Mouse (Mus musculus) stomach, embryonic 14.5 days (tissue): Measurements from ENCODE around the gene Spata5. TPM values are rescaled to one million over a fixed set of nuclear protein-coding genes. Genes with fewer than 3 reads are reported as not detected.
"Not testable (repeated sequence)": the region's sequence is repeated elsewhere in the genome, so short reads cannot be mapped to it uniquely, and the experiment has no call there.

Experiments used
- ATAC-seq: fragments of 200-750 bp; cut with Nextera tagmentation; 2 replicates; pipeline ENCODE4 v1.8.0; 2017; ENCODE audit warnings: low read depth, moderate TSS enrichment; ENCODE audit not compliant: insufficient number of reproducible peaks, insufficient read depth, low FRiP score
- H3K27ac ChIP-seq: fragments of 300-500 bp; sonication (generic); 2 replicates; pipeline ENCODE4 v1.5.1; 2014; ENCODE audit warnings: mild to moderate bottlenecking, low read length, moderate library complexity, mixed read lengths
- H3K27me3 ChIP-seq: fragments of 300-500 bp; sonication (generic); 2 replicates; pipeline ENCODE4 v1.6.1; 2014; ENCODE audit warnings: low read length, control low read depth, mixed read lengths; ENCODE audit not compliant: control insufficient read depth, insufficient read depth
- H3K36me3 ChIP-seq: fragments of 300-500 bp; sonication (generic); 2 replicates; pipeline ENCODE4 v1.6.1; 2014; ENCODE audit warnings: mild to moderate bottlenecking, control low read depth, low read length, moderate library complexity, mixed read lengths; ENCODE audit not compliant: control insufficient read depth, insufficient read depth
- H3K4me1 ChIP-seq: fragments of 300-500 bp; sonication (generic); 2 replicates; pipeline ENCODE4 v1.6.1; 2014; ENCODE audit warnings: low read length, control low read depth, mixed read lengths; ENCODE audit not compliant: control insufficient read depth, insufficient read depth
- H3K4me2 ChIP-seq: fragments of 300-500 bp; sonication (generic); replicated peaks from 2 replicates; pipeline ENCODE4 v1.6.1; 2014; ENCODE audit warnings: low read depth, low read length, control low read depth
- H3K4me3 ChIP-seq: fragments of 300-500 bp; sonication (generic); 2 replicates; pipeline ENCODE4 v1.5.1; 2014; ENCODE audit warnings: low read depth, low read length, control low read depth
- H3K9ac ChIP-seq: fragments of 300-500 bp; sonication (generic); replicated peaks from 2 replicates; pipeline ENCODE4 v1.6.1; 2014; ENCODE audit warnings: low read depth, mild to moderate bottlenecking, control low read depth, low read length, moderate library complexity, mixed read lengths
- H3K9me3 ChIP-seq: fragments of 300-500 bp; sonication (generic); 2 replicates; pipeline ENCODE4 v1.6.1; 2016; ENCODE audit warnings: low read depth, low read length, control low read depth; ENCODE audit not compliant: control insufficient read depth
- WGBS: fragments of 180-500 bp; shearing (Covaris S2); extraction: QIAGEN DNeasy Blood & Tissue Kit; methylation state at CpG from one replicate; pipeline ENCODE4 v1.1.7; 2014; 5-methylcytosine and 5-hydroxymethylcytosine counted together
- polyA plus RNA-seq: library from polyadenylated mRNA; unstranded; fragments of >200 nt; fragmentation: Nextera tagmentation; extraction: Ambion mirVana; gene quantifications from 2 replicates; pipeline ENCODE4 v1.2.1, GENCODE M21; 2014

Gene Spata5
- polyA plus RNA-seq, 1 experiment from 2014 or later: 40.8 TPM

GRCm38 (mm10) chr3:37503846-37504245 is 84.2 kb downstream of the Spata5 start:
- Histone ChIP-seq H3K27ac (no peak overlapping the region), H3K4me3 (no peak overlapping the region), H3K9me3 (no peaks in the 10 kb centered on the region), H3K4me2 (no peak overlapping the region), H3K27me3 (no peaks in the 10 kb centered on the region), H3K36me3 (no peaks in the 10 kb centered on the region), H3K4me1 (no peaks in the 10 kb centered on the region), H3K9ac (no peak overlapping the region)
- no peak for ATAC-seq

GRCm38 (mm10) chr3:37510055-37511032 is 90.6 kb downstream of the Spata5 start:
- no peak overlapping the region for H3K9ac ChIP-seq
- WGBS: 73% methylated on average over 7 of the region's 7 CpGs
- no peaks in the 10 kb centered on the region for H3K9me3 ChIP-seq
- no peak overlapping the region for H3K4me2 ChIP-seq
- H3K36me3 ChIP-seq: no peaks in the 10 kb centered on the region
- H3K4me3 ChIP-seq: no peak overlapping the region
- no peak overlapping the region for H3K27ac ChIP-seq
- no peaks in the 10 kb centered on the region for H3K27me3 ChIP-seq
- H3K4me1 ChIP-seq: no peaks in the 10 kb centered on the region
- peak; percentile 69; the same call in 1 of the 2 replicates for ATAC-seq

DNA sequence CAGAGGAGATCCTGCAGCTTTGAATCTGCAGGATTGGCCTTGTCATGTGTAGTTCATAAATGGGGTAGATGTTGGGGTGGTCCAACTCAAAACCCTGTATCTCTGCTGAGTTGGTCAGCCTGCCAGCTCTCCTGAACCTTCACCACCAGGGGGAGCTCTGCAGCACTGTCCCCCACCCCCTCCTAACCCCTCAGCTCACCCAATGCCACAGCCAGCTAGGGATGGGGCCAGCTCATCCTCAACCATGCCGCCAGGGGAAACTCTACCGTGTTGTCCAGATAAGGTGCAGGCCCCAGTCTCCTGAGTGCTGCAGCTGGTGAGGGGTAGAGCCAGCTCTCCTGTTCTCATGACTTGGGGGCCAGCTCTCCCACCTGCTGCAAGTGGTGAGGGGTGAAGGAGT is 95.8 kb downstream of the Spata5 start:
- Histone ChIP-seq H3K9me3 (no peaks in the 10 kb centered on the region), H3K27ac (no peak overlapping the region), H3K27me3 (no peaks in the 10 kb centered on the region), H3K4me2 (no peak overlapping the region), H3K36me3 (no peaks in the 10 kb centered on the region), H3K4me1 (no peaks in the 10 kb centered on the region), H3K9ac (no peak overlapping the region), H3K4me3 (no peak overlapping the region)
- WGBS: 16% methylated on average over 2 of the region's 2 CpGs
- ATAC-seq: no peak; the same call in 1 of the 2 replicates

- H3K9ac ChIP-seq: no peak overlapping the region
- H3K36me3 ChIP-seq: no peaks in the 10 kb centered on the region
- H3K4me3 ChIP-seq: no peak overlapping the region
- no peaks in the 10 kb centered on the region for H3K9me3 ChIP-seq
- H3K27me3 ChIP-seq: no peaks in the 10 kb centered on the region
- WGBS: 82% methylated on average over 2 of the region's 2 CpGs
- no peaks in the 10 kb centered on the region for H3K4me1 ChIP-seq
- H3K27ac ChIP-seq: no peak overlapping the region
- ATAC-seq: no peak
- H3K4me2 ChIP-seq: no peak overlapping the region
These were observed 96.7 kb downstream of the Spata5 start for GRCm38 (mm10) chr3:37516379-37516778.

DNA sequence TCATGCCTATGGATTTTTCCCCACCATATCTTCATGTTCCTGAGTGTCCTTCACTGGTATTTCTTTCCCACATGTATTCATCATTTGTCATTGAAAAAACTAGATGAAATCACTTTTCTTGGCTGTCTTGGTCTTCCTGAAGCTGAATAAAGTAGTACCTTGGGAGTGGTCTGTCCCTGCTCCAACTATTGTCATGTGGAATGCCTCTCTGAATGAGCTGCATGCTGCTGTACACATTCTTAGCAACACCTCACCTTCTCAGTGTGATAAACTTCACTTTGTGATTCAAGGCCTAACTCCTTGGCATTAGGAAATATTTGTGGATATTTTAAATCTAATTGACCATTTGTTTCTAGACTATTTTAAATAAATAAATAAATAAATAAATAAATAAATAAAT is 98.9 kb downstream of the Spata5 start:
- no peaks in the 10 kb centered on the region for H3K27me3 ChIP-seq
- no peaks in the 10 kb centered on the region for H3K4me1 ChIP-seq
- H3K36me3 ChIP-seq: no peaks in the 10 kb centered on the region
- no peak overlapping the region for H3K4me3 ChIP-seq
- no peak overlapping the region for H3K9ac ChIP-seq
- no peak overlapping the region for H3K27ac ChIP-seq
- no peak overlapping the region for H3K4me2 ChIP-seq
- no peaks in the 10 kb centered on the region for H3K9me3 ChIP-seq
- no peak for ATAC-seq

GRCm38 (mm10) chr3:37520334-37521023 is 100.8 kb downstream of the Spata5 start:
- WGBS: 70% methylated on average over 3 of the region's 3 CpGs
- Histone ChIP-seq H3K36me3 (no peaks in the 10 kb centered on the region), H3K4me3 (no peak overlapping the region), H3K4me1 (no peaks in the 10 kb centered on the region), H3K4me2 (no peak overlapping the region), H3K27ac (no peak overlapping the region), H3K27me3 (no peaks in the 10 kb centered on the region), H3K9me3 (no peaks in the 10 kb centered on the region), H3K9ac (no peak overlapping the region)
- no peak for ATAC-seq

DNA sequence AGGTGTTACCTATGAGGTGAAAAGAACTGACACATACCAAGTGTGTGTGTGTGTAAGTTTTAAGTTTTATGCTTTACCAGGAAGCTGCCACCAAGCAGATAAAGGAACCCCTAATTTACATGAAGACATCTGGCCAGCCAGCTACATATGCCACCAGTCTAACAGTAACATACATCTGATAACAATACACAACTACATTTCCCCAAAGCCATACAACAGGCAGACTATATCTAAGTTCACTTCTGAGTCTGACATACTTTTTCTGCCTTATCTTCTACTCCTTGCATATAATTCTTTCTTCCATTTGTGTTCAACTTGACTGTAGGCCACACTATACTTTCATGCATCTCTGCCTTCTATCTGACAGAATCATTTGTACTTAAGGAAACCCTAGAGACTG is 112.4 kb downstream of the Spata5 start:
- Histone ChIP-seq H3K36me3 (no peaks in the 10 kb centered on the region), H3K27me3 (no peaks in the 10 kb centered on the region), H3K27ac (no peak overlapping the region), H3K9ac (no peak overlapping the region), H3K9me3 (no peaks in the 10 kb centered on the region), H3K4me3 (no peak overlapping the region), H3K4me1 (no peaks in the 10 kb centered on the region), H3K4me2 (no peak overlapping the region)
- no peak for ATAC-seq

- H3K27me3 ChIP-seq, H3K36me3 ChIP-seq, H3K4me2 ChIP-seq, H3K9ac ChIP-seq, H3K4me1 ChIP-seq, H3K9me3 ChIP-seq, H3K4me3 ChIP-seq, ATAC-seq, H3K27ac ChIP-seq: not testable (repeated sequence)
- 98% methylated on average over 2 of the region's 2 CpGs for WGBS
These were observed 121.0 kb downstream of the Spata5 start for GRCm38 (mm10) chr3:37540701-37541100.
